Mouse (Mus musculus) C2C12 (cell line): ENCODE data around the gene Gm17655.

Experiments used
- CEBPB ChIP-seq: IDR thresholded peaks from one replicate; pipeline ENCODE4 v1.6.1; 2011; ENCODE audit warnings: low read depth, mild to moderate bottlenecking, control low read depth, moderate library complexity
- CTCF ChIP-seq: IDR thresholded peaks from one replicate; pipeline ENCODE4 v1.5.1; 2011; ENCODE audit not compliant: control insufficient read depth, insufficient read depth, insufficient read length
- MYOG ChIP-seq: IDR thresholded peaks from one replicate; pipeline ENCODE4 v1.6.1; 2011; ENCODE audit not compliant: control insufficient read depth, insufficient read length; ENCODE audit errors: extremely low read depth
- USF1 ChIP-seq: IDR thresholded peaks from one replicate; pipeline ENCODE4 v1.6.1; 2011; ENCODE audit warnings: low read depth, mild to moderate bottlenecking, control low read depth, moderate library complexity

- no peak for TF ChIP-seq CTCF
- TF ChIP-seq USF1: no peak
- TF ChIP-seq MYOG: no peak
- no peak for TF ChIP-seq CEBPB
Measured at GRCm38 (mm10) chr5:110086161-110086866, 14.0 kb upstream of the Gm17655 start.
